Comparison of ENCODE assay signal across 12 mouse cellular contexts in the genomic region with DNA sequence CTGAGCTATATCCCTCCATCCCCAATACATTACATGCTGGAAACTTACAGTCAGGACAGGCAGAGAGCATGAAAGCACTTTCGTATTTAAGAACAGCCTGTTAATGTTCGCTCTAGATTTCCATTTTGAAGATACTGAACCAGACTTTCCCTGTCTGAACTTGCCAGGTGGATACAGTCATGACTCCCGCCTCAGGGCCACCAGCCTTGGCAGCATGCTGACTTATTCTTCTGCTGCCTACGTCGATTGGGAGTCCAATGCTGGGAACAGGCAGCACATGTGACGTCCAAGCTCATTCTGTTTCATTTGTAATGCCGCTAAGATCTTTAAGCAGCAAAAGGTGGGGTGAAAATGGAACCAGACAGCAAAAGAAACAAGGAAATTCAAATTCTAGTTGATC.
"Had no signal": no experiment of that assay in that cellular context is flagged by ENCODE, and none has a peak within 500 bp of the region (broad histone marks: within the 10 kb centered on the region; RNA-seq: fewer than 3 reads in every experiment).

No protein-coding gene starts in this region.

- H3K4me1 ChIP-seq: liver, embryonic 15.5 days; midbrain, embryonic 10.5 days; neural tube, embryonic 15.5 days had no signal

- DNase-seq: left cerebral cortex, postnatal 4 days; liver; lung, adult 2 months; lung, postnatal 4 days; midbrain, embryonic 14.5 days had no signal

- H3K9me3 ChIP-seq: liver, embryonic 15.5 days; midbrain, embryonic 10.5 days; neural tube, embryonic 15.5 days had no signal

- H3K27ac ChIP-seq: liver, embryonic 15.5 days; midbrain, embryonic 10.5 days; neural tube, embryonic 15.5 days; stomach, postnatal 0 days had no signal

- H3K27me3 ChIP-seq: liver, embryonic 15.5 days; neural tube, embryonic 15.5 days had no signal

- H3K36me3 ChIP-seq: liver, embryonic 15.5 days; midbrain, embryonic 10.5 days; neural tube, embryonic 15.5 days had no signal

- H3K4me3 ChIP-seq: liver, embryonic 15.5 days; midbrain, embryonic 10.5 days; myocyte; neural tube, embryonic 15.5 days had no signal

- H3K4me2 ChIP-seq: liver, embryonic 15.5 days; neural tube, embryonic 15.5 days had no signal

- H3K9ac ChIP-seq: liver, embryonic 15.5 days; neural tube, embryonic 15.5 days had no signal

- ATAC-seq: intestine, embryonic 16.5 days; lung, postnatal 0 days had no signal
